Comparison of ENCODE assay signal across 8 mouse cellular contexts in the genomic region with DNA sequence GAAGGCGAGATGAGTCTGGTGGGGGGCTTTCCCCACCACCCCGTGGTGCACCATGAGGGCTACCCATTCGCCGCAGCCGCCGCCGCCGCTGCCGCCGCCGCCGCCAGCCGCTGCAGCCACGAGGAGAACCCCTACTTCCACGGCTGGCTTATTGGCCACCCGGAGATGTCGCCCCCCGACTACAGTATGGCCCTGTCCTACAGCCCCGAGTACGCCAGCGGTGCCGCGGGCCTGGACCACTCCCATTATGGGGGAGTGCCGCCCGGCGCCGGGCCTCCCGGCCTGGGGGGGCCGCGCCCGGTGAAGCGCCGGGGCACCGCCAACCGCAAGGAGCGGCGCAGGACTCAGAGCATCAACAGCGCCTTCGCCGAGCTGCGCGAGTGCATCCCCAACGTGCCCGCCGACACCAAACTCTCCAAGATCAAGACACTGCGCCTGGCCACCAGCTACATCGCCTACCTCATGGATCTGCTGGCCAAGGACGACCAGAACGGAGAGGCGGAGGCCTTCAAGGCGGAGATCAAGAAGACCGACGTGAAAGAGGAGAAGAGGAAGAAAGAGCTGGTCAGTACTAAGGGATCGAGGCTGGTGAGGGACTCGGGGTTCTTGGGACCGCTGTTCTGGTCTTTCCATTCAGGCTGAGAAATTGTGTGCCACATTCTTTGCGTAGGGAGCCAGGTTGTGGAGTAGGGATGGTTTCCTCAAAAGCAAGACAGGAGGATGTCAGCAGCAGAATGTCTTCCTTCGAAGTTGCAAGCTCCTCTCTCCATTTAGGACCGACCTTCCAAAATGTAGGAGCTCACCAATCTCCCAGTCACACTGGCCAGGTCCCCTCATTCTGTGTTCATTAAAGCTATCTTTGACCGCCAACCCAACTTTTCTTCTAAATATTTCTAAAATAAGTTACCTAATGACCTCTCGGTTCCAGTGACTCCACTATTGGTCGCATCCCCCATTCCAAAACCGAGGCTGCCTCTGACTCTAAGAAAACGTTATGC. TPM values are rescaled to one million over a fixed set of nuclear protein-coding genes. Genes with fewer than 3 reads are reported as not detected.
A peak's percentile ranks its signal among the peaks of the same experiment; 100 is the strongest.
DNase-seq lines count a peak whose midpoint lies in the region; ATAC-seq lines count a peak whose summit lies in the region.

No protein-coding gene starts in this region.

- H3K4me2 ChIP-seq in embryonic facial prominence, embryonic 14.5 days (ENCODE audit: low read depth, low read length), result peak overlapping the region; percentile 67
- H3K4me2 ChIP-seq in hindbrain, embryonic 12.5 days (replicated peaks), result peak overlapping the region; percentile 56
- peak overlapping the region; percentile 64 for H3K4me2 ChIP-seq in midbrain, embryonic 12.5 days (replicated peaks)

- WGBS in embryonic facial prominence, embryonic 14.5 days, result 1% methylated on average over 29 of the region's 64 CpGs
- WGBS in hindbrain, embryonic 12.5 days, result 1% methylated on average over 52 of the region's 64 CpGs
- WGBS in midbrain, embryonic 12.5 days, result under 1% methylated on average over 51 of the region's 64 CpGs

- peak overlapping the region; percentile 74 for H3K9ac ChIP-seq in embryonic facial prominence, embryonic 14.5 days (ENCODE audit: low read depth, low read length)
- H3K9ac ChIP-seq in hindbrain, embryonic 12.5 days, result no peak overlapping the region
- H3K9ac ChIP-seq in midbrain, embryonic 12.5 days (replicated peaks), result peak overlapping the region; percentile 37; the same call in 1 of the 2 replicates

- H3K27ac ChIP-seq in embryonic facial prominence, embryonic 14.5 days (replicated peaks; ENCODE audit: low read depth, low read length), result peak overlapping the region; percentile 83
- no peak overlapping the region for H3K27ac ChIP-seq in hindbrain, embryonic 12.5 days
- no peak overlapping the region for H3K27ac ChIP-seq in midbrain, embryonic 12.5 days (replicated peaks)

- peak; percentile 24; the same call in 1 of the 2 replicates for ATAC-seq in common myeloid progenitor, adult 5-6 weeks (replicated peaks; ENCODE audit: low read depth, poor library complexity, severe bottlenecking)
- no peak for ATAC-seq in embryonic facial prominence, embryonic 14.5 days (ENCODE audit: low read depth)
- peak; percentile 30; the same call in 1 of the 2 replicates for ATAC-seq in hindbrain, embryonic 12.5 days (ENCODE audit: low FRiP score)
- ATAC-seq in midbrain, embryonic 12.5 days (ENCODE audit: low FRiP score, low read depth), result peak; percentile 50
- no peak for ATAC-seq in monocyte, adult 5-6 weeks (replicated peaks; ENCODE audit: insufficient number of reproducible peaks, low FRiP score, low TSS enrichment, poor library complexity, severe bottlenecking)

- H3K4me1 ChIP-seq in embryonic facial prominence, embryonic 14.5 days (ENCODE audit: control insufficient read depth, insufficient read depth, low read length), result peaks cover 5% of the 10 kb centered on the region; the same call in 1 of the 2 replicates
- peaks cover 11% of the 10 kb centered on the region for H3K4me1 ChIP-seq in hindbrain, embryonic 12.5 days
- peaks cover 12% of the 10 kb centered on the region for H3K4me1 ChIP-seq in midbrain, embryonic 12.5 days

- no peak for DNase-seq in embryonic facial prominence, embryonic 14.5 days (ENCODE audit: low spot score)
- no peak for DNase-seq in cerebellum, postnatal 4 days (ENCODE audit: low spot score in 2 of 2)
- no peak for DNase-seq in testis, postnatal 14 days (ENCODE audit: low spot score)
- DNase-seq in cerebellum, adult 11-12 months, result no peak

- H3K27me3 ChIP-seq in embryonic facial prominence, embryonic 14.5 days (replicated peaks; ENCODE audit: control insufficient read depth, insufficient read depth, low read length), result peaks cover 96% of the 10 kb centered on the region
- peaks cover 95% of the 10 kb centered on the region for H3K27me3 ChIP-seq in hindbrain, embryonic 12.5 days
- H3K27me3 ChIP-seq in midbrain, embryonic 12.5 days, result peaks cover 95% of the 10 kb centered on the region

- peak overlapping the region; percentile 47 for H3K4me3 ChIP-seq in embryonic facial prominence, embryonic 14.5 days (ENCODE audit: low read depth, low read length)
- peak overlapping the region; percentile 33 for H3K4me3 ChIP-seq in hindbrain, embryonic 12.5 days
- H3K4me3 ChIP-seq in midbrain, embryonic 12.5 days, result peak overlapping the region; percentile 43

- H3K36me3 ChIP-seq in embryonic facial prominence, embryonic 14.5 days (ENCODE audit: control insufficient read depth, insufficient read depth, low read length), result no peaks in the 10 kb centered on the region
- no peaks in the 10 kb centered on the region for H3K36me3 ChIP-seq in hindbrain, embryonic 12.5 days
- no peaks in the 10 kb centered on the region for H3K36me3 ChIP-seq in midbrain, embryonic 12.5 days

- H3K9me3 ChIP-seq in embryonic facial prominence, embryonic 14.5 days (ENCODE audit: control insufficient read depth, low read length), result no peaks in the 10 kb centered on the region
- no peaks in the 10 kb centered on the region for H3K9me3 ChIP-seq in hindbrain, embryonic 12.5 days (replicated peaks)
- no peaks in the 10 kb centered on the region for H3K9me3 ChIP-seq in midbrain, embryonic 12.5 days

RNA-seq across cellular contexts. Expression of a gene that starts 1.4 kb away (rescaled TPM):
- not detected in 2 replicates for total RNA-seq in common myeloid progenitor, adult 5-6 weeks (2017)
- polyA plus RNA-seq in embryonic facial prominence, embryonic 14.5 days (2014; fragmentation: Nextera tagmentation; extraction: Ambion mirVana), result 2.9 and 3.6 TPM in 2 replicates
- polyA plus RNA-seq in hindbrain, embryonic 12.5 days (2016; fragmentation: Nextera tagmentation; extraction: Ambion mirVana), result not detected in 2 replicates
- not detected in 2 replicates for polyA plus RNA-seq in midbrain, embryonic 12.5 days (2016; fragmentation: Nextera tagmentation; extraction: Ambion mirVana)
- not detected in 3 replicates for total RNA-seq in monocyte, adult 5-6 weeks (2017)

Comparison
In these comparisons a context has a peak if more than half of its experiments do, and no peak if none do; other contexts are left out.
1. ATAC-seq: peak in common myeloid progenitor, adult 5-6 weeks (single experiment), hindbrain, embryonic 12.5 days (single experiment) and midbrain, embryonic 12.5 days (single experiment); none in embryonic facial prominence, embryonic 14.5 days (single experiment) and monocyte, adult 5-6 weeks (single experiment).
2. Peak in every context shown above with its lines, with median percentiles within 50 percentile points of each other: H3K4me2 ChIP-seq and H3K4me3 ChIP-seq.